Mouse (Mus musculus): ENCODE measurements around the gene Ninj2. TPM values are rescaled to one million over a fixed set of nuclear protein-coding genes. Genes with fewer than 3 reads are reported as not detected.

Gene Ninj2
- total and polyA plus RNA-seq, 3 experiments = 0.08 TPM; not detected in 2

DNA sequence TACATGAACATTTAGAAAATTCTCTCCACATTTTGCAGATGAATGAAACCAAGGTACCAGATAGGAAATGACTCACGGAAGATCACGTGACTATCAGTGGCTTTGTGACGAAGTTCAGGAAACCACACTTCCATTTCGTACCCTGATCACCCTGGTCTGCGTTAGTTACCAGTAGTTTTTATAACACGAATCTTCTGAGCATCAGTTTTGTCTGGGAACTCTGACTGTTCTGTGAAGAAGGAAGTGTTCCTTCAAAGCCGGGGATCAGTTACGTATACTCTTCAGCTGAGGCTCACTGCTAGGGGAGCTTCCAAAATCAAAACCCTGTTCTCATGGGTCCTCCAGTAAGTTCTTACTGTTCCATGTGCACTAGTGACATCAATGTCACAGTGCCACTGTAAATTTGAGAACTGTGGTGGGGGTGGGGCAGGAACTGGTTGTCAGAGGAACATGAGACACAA is 10.2 kb upstream of the Ninj2 start:
- H3K9ac ChIP-seq (ENCODE audit: control insufficient read depth, low read depth, low read length, poor library complexity, severe bottlenecking) = peak overlapping the region; percentile 34; the same call in 1 of the 2 replicates
- TF ChIP-seq POLR2A (IDR thresholded peaks at IDR 0.05; ENCODE audit: control insufficient read depth in 1 of 2, insufficient read depth in 1 of 2, low read depth in 1 of 2, low read length in 2 of 2, poor library complexity in 1 of 2) (no peak), MYC (IDR thresholded peaks at IDR 0.05; ENCODE audit: low read depth, low read length) (no peak), ZC3H11A (IDR thresholded peaks at IDR 0.05; ENCODE audit: low read depth, low read length) (no peak), MYB (IDR thresholded peaks at IDR 0.05; ENCODE audit: low read depth, low read length) (no peak), USF1 (IDR thresholded peaks at IDR 0.05; ENCODE audit: low read depth, low read length) (peak; percentile 94), ZMIZ1 (IDR thresholded peaks at IDR 0.05; ENCODE audit: low read depth, low read length) (no peak), MAX (IDR thresholded peaks at IDR 0.05; ENCODE audit: low read length) (peak; percentile 73), E2F4 (IDR thresholded peaks at IDR 0.05; ENCODE audit: borderline replicate concordance, low read depth, low read length) (no peak), CTCF (IDR thresholded peaks at IDR 0.05 in 2 of 3, conservative IDR thresholded peaks at IDR 0.05 in 1 of 3; ENCODE audit: control insufficient read depth in 1 of 3, insufficient read depth in 1 of 3, low read depth in 2 of 3, low read length in 3 of 3, poor library complexity in 1 of 3, severe bottlenecking in 1 of 3) (no peak), TCF12 (IDR thresholded peaks at IDR 0.05; ENCODE audit: low read depth, low read length) (no peak), GATA1 (IDR thresholded peaks at IDR 0.05; ENCODE audit: low read depth, low read length) (0 out of 2 replicates have a peak, but pooled peaks have one; percentile 4), POLR2AphosphoS5 (IDR thresholded peaks at IDR 0.05; ENCODE audit: borderline replicate concordance, low read depth, low read length) (no peak), JUND (IDR thresholded peaks at IDR 0.05; ENCODE audit: low read depth, low read length) (0 out of 2 replicates have a peak, but pooled peaks have one; percentile 74), USF2 (IDR thresholded peaks at IDR 0.05; ENCODE audit: borderline replicate concordance in 1 of 2, insufficient read depth in 1 of 2, low read depth in 1 of 2, low read length in 2 of 2) (peak; percentile 41 to 73; a peak in 3 of 4 replicates), SIN3A (IDR thresholded peaks at IDR 0.05; ENCODE audit: low read length) (no peak), NRF1 (IDR thresholded peaks at IDR 0.05; ENCODE audit: insufficient read depth, low read depth, low read length, poor library complexity, severe bottlenecking) (no peak), ELF1 (IDR thresholded peaks at IDR 0.05; ENCODE audit: low read depth, low read length) (0 out of 2 replicates have a peak, but pooled peaks have one; percentile 9), NELFE (IDR thresholded peaks at IDR 0.05; ENCODE audit: low read depth, low read length) (no peak), GABPA (IDR thresholded peaks at IDR 0.05; ENCODE audit: low read depth, low read length) (no peak), MAFK (IDR thresholded peaks at IDR 0.05; ENCODE audit: borderline replicate concordance, low read depth, low read length) (no peak), ETS1 (IDR thresholded peaks at IDR 0.05; ENCODE audit: low read depth, low read length) (peak; percentile 34; the same call in 1 of the 2 replicates), BHLHE40 (IDR thresholded peaks at IDR 0.05; ENCODE audit: borderline replicate concordance, low read depth, low read length) (peak; percentile 59; the same call in 1 of the 2 replicates), MEF2A (IDR thresholded peaks at IDR 0.05; ENCODE audit: extremely low read depth, insufficient replicate concordance, low read depth, low read length, poor library complexity, severe bottlenecking) (no peak), TBP (IDR thresholded peaks at IDR 0.05; ENCODE audit: low read depth, low read length) (no peak)
- peaks cover 0 to 8% of the 10 kb centered on the region in 2 experiments; a peak in 2 of 4 replicates for H3K36me3 ChIP-seq (ENCODE audit: control insufficient read depth in 1 of 2, insufficient read depth in 2 of 2, low read length in 2 of 2)
- peaks cover 0 to 11% of the 10 kb centered on the region in 2 experiments; a peak in 2 of 4 replicates for H3K4me1 ChIP-seq (ENCODE audit: control insufficient read depth in 1 of 2, insufficient read depth in 2 of 2, low read length in 2 of 2)
- peaks cover 0 to 2% of the 10 kb centered on the region in 2 experiments; a peak in 1 of 4 replicates for H3K27me3 ChIP-seq (ENCODE audit: control insufficient read depth in 1 of 2, insufficient read depth in 2 of 2, low read length in 2 of 2)
- H3K79me2 ChIP-seq (ENCODE audit: control insufficient read depth, insufficient read depth, low read length, poor library complexity) = no peaks in the 10 kb centered on the region
- peak overlapping the region; percentile 58 for H3K27ac ChIP-seq (ENCODE audit: control insufficient read depth, low read depth, low read length)
- H3K4me3 ChIP-seq (ENCODE audit: control insufficient read depth in 1 of 2, insufficient read depth in 1 of 2, low read depth in 2 of 2, low read length in 2 of 2) = peak overlapping the region; percentile 28 to 49
- no peaks in the 10 kb centered on the region for H3K9me3 ChIP-seq (replicated peaks; ENCODE audit: insufficient read depth, low read length)
- DNase-seq (ENCODE audit: low read depth, low spot score) = peak; percentile 73

Measured in MEL (cell line).